Mouse (Mus musculus): ENCODE measurements around the gene Gm49353. TPM values are rescaled to one million over a fixed set of nuclear protein-coding genes. Genes with fewer than 3 reads are reported as not detected.

Gene Gm49353
- 0.34 and 0.51 TPM in 2 replicates for polyA plus RNA-seq (2015; fragmentation: Nextera tagmentation; extraction: Ambion mirVana)

DNA sequence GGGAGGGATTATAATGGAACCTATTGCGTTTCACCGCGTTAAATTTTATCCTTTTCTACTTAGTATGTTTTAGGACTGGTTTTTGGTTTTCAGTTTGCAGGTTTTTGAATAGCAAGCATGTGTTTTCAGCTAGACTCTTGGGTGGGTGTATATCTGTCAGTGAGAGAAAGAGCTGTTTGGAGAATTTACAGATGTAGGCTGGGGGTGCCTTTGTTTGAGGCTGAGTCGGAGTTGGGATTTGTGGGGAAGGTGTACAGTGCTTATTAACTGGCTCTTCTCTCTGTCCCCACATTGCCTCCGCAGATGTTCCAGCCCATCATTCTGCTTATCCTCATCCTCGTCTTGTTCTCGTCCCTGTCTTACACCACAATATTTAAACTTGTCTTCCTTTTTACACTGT lies at the start of gene Gm49353:
Gm49353 (plus strand) TSS at position 313 of the 400 bp plus-strand sequence.
- Histone ChIP-seq H3K4me3 (no peak within 1 kb of the TSS), H3K4me2 (no peak within 1 kb of the TSS), H3K9ac (no peak within 1 kb of the TSS), H3K4me1 (no peaks in the 10 kb centered on the region), H3K9me3 (no peaks in the 10 kb centered on the region; the same call in 1 of the 2 replicates), H3K27ac (no peak within 1 kb of the TSS), H3K36me3 (no peaks in the 10 kb centered on the region), H3K27me3 (no peaks in the 10 kb centered on the region)
- ATAC-seq (ENCODE audit: insufficient number of reproducible peaks, low FRiP score, low TSS enrichment, low read depth) = no peak
- WGBS = 82% methylated on average over 7 of the region's 7 CpGs

DNA sequence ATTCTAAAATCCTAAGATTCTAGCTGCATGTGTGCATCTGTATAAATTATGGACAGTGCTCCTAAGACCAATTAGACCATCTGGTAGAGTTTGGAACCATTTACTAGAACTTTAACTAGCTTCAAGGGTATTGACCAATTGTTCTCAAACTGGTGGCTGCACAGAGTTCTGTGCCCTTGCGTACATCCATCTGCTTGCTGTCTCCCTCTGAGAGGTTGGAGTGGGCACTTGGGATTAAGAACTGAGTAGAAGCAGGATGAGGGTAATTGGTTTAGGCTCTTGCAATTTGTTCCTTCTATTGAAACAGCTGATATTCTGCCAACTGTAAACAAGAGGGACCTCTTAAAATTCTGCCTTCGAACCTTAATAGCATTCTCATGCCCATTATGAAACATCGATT lies 43.5 kb upstream of the Gm49353 start:
- no peaks in the 10 kb centered on the region for H3K36me3 ChIP-seq
- no peak overlapping the region for H3K4me2 ChIP-seq
- H3K9me3 ChIP-seq = no peaks in the 10 kb centered on the region
- WGBS = 77% methylated on average over 3 of the region's 3 CpGs
- no peak overlapping the region for H3K9ac ChIP-seq
- H3K4me1 ChIP-seq = no peaks in the 10 kb centered on the region
- ATAC-seq (ENCODE audit: insufficient number of reproducible peaks, low FRiP score, low TSS enrichment, low read depth) = no peak
- H3K27me3 ChIP-seq = no peaks in the 10 kb centered on the region
- H3K27ac ChIP-seq = no peak overlapping the region
- no peak overlapping the region for H3K4me3 ChIP-seq

DNA sequence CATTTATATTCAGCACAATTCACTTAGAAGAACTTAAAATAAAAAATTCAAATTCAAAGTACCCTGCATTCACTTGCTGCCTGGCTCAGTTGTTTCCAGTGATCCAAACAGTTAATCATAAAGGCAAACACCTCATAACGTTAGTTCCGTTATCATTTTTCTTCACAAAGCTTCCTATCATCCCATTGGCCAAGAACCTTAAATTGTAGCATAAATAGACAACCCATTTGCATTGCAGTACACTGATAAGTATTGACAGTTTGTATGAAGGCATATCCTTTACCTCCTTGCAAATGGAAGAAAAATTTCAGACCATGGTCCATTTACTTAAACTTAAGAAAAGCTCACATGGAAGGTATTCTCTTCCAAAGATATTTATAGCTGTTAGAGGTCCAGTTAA lies 37.1 kb upstream of the Gm49353 start:
- Histone ChIP-seq H3K27me3 (no peaks in the 10 kb centered on the region), H3K36me3 (no peaks in the 10 kb centered on the region), H3K4me2 (no peak overlapping the region), H3K4me3 (no peak overlapping the region), H3K9me3 (no peaks in the 10 kb centered on the region), H3K9ac (no peak overlapping the region), H3K4me1 (no peaks in the 10 kb centered on the region), H3K27ac (no peak overlapping the region)
- 89% methylated on average over 2 of the region's 2 CpGs for WGBS
- ATAC-seq (ENCODE audit: insufficient number of reproducible peaks, low FRiP score, low TSS enrichment, low read depth) = no peak

DNA sequence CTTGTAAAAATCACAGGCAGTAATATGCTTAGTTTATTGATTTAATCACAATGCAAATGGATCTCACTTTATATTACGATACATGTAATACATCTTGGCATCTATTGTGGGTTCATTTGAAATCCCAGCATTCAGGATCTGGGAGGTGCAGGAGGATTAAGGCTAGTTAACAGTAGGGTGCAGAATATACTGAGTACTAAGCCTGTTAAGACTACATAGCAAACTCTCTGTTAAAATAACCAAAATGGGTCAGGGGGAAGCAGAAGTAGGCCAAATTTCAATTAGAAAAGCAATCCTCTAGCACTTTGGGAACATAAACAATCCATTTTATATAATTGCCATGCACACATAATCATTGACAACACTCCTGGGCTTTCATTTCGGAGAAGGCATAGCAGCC lies 25.0 kb upstream of the Gm49353 start:
- 81% methylated on average over 2 of the region's 2 CpGs for WGBS
- Histone ChIP-seq H3K4me1 (no peaks in the 10 kb centered on the region), H3K9me3 (no peaks in the 10 kb centered on the region), H3K4me2 (no peak overlapping the region), H3K27me3 (no peaks in the 10 kb centered on the region), H3K27ac (no peak overlapping the region), H3K36me3 (no peaks in the 10 kb centered on the region), H3K4me3 (no peak overlapping the region), H3K9ac (no peak overlapping the region)
- ATAC-seq (ENCODE audit: insufficient number of reproducible peaks, low FRiP score, low TSS enrichment, low read depth) = no peak

DNA sequence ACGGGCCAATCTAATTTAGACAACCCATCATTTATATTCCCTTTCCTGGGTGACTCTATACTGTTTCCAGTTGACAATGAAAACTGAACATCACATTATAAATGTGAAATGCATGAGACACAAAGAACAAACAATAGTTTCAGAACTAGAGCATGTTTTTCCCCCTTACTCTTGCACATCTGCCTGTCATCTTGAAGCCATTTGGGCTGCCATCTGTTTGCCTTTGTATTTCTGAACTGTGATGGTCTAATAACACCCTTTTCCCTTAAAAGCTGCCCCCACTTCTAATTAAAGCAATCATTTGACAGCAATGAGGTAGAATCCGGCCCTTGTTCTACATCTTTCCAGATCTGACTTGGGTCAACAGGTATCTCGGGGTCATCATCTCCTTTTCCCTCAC lies 23.1 kb upstream of the Gm49353 start:
- no peaks in the 10 kb centered on the region for H3K4me1 ChIP-seq
- H3K27me3 ChIP-seq = no peaks in the 10 kb centered on the region
- H3K4me2 ChIP-seq = no peak overlapping the region
- no peak overlapping the region for H3K27ac ChIP-seq
- WGBS = 61% methylated on average over 3 of the region's 3 CpGs
- H3K4me3 ChIP-seq = no peak overlapping the region
- no peaks in the 10 kb centered on the region for H3K36me3 ChIP-seq
- ATAC-seq (ENCODE audit: insufficient number of reproducible peaks, low FRiP score, low TSS enrichment, low read depth) = no peak
- no peaks in the 10 kb centered on the region for H3K9me3 ChIP-seq
- H3K9ac ChIP-seq = no peak overlapping the region

DNA sequence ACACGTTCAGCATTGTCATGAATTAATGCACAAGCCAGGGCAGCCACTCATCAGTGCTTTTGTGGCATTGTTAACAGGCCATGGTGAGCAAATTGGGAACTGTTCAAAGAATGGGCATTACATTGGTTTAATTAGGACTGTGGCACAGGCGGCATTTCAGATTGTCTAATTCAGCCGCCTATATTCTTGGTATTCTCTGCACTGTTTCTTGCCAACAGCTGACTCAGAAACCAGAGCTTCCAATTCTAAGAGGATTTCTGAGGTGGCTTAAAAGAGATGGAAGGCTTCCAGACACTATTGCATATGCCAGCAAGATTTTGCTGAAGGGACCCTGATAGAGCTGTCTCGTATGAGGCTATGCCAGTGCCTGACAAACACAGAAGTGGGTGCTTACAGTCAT lies 21.9 kb upstream of the Gm49353 start:
- WGBS = 77% methylated on average over 4 of the region's 4 CpGs
- Histone ChIP-seq H3K4me2 (no peak overlapping the region), H3K9ac (no peak overlapping the region), H3K4me1 (no peaks in the 10 kb centered on the region), H3K27me3 (no peaks in the 10 kb centered on the region), H3K36me3 (no peaks in the 10 kb centered on the region), H3K9me3 (no peaks in the 10 kb centered on the region), H3K27ac (no peak overlapping the region), H3K4me3 (no peak overlapping the region)
- ATAC-seq (ENCODE audit: insufficient number of reproducible peaks, low FRiP score, low TSS enrichment, low read depth) = no peak

DNA sequence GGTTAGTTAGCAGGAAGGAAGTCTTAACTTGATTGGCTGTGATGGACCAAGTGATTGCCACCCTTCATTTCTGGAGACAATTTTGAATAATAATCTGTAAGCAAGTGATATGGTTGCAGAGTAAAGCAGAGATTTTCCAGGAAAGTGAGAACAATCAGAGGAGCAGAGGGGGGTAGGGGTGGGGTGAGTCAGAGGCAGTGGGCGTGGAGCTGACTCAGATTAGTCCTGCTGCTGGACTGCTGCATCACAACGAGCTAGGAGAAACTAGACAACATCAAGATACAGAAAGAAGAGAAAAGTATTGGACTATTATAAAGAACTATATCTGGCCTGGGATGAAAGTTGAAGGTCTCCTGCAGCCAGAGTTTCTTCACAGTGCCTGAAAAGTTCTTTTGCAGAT lies 20.8 kb upstream of the Gm49353 start:
- no peak overlapping the region for H3K9ac ChIP-seq

DNA sequence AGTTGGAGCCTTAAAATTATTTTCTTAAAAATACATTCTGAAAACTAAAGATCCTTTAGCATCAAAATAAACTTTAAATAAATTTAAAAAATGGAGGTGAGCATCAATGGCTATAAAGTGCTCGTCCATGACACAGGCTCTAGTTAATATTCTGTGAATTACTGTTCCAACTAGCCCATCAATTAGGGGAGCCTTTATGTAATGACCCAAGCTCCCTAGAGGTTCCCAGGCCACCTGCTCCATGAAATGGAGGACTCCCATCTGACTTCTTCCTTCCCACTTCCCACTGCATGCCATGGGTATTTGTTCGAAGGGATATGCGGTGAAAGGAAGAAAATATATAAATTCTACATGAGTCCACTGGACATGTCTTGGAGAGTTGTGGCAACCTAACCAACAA lies 18.5 kb upstream of the Gm49353 start:
- WGBS = 84% methylated on average over 3 of the region's 3 CpGs
- H3K9me3 ChIP-seq = no peaks in the 10 kb centered on the region

More for the DNA sequence above, 20.8 kb upstream of the Gm49353 start:
- 51% methylated on average over 2 of the region's 2 CpGs for WGBS
- Histone ChIP-seq H3K27me3 (no peaks in the 10 kb centered on the region), H3K4me2 (no peak overlapping the region), H3K4me3 (no peak overlapping the region), H3K9me3 (no peaks in the 10 kb centered on the region), H3K27ac (no peak overlapping the region), H3K4me1 (no peaks in the 10 kb centered on the region), H3K36me3 (no peaks in the 10 kb centered on the region)
- ATAC-seq (ENCODE audit: insufficient number of reproducible peaks, low FRiP score, low TSS enrichment, low read depth) = no peak

DNA sequence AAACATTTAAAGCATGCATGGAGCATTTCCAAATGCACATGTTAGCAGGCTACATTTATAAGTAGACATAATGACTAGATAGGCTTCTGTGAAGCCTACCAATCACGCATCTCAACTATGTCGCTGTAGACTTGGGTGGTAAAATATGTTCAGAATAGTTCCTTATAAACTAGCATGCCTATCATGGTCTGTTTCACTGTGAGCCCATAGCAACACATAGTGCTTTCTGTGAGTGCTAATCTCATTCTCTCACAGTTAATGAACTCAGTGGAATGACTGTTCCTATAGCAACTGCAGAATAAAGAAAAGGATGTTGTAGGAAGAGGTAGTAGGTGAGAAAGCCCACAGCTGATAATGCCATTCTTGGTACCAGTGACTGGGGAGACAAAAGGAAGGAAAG lies 17.7 kb upstream of the Gm49353 start:
- Histone ChIP-seq H3K9ac (no peak overlapping the region), H3K27me3 (no peaks in the 10 kb centered on the region), H3K4me2 (no peak overlapping the region), H3K36me3 (no peaks in the 10 kb centered on the region), H3K4me1 (no peaks in the 10 kb centered on the region), H3K27ac (no peak overlapping the region), H3K9me3 (no peaks in the 10 kb centered on the region), H3K4me3 (no peak overlapping the region)
- 90% methylated on average over 2 of the region's 2 CpGs for WGBS
- no peak for ATAC-seq (ENCODE audit: insufficient number of reproducible peaks, low FRiP score, low TSS enrichment, low read depth)

More for the DNA sequence above, 18.5 kb upstream of the Gm49353 start:
- ATAC-seq (ENCODE audit: insufficient number of reproducible peaks, low FRiP score, low TSS enrichment, low read depth) = no peak
- Histone ChIP-seq H3K4me3 (no peak overlapping the region), H3K9ac (no peak overlapping the region), H3K4me2 (no peak overlapping the region), H3K36me3 (no peaks in the 10 kb centered on the region), H3K27ac (no peak overlapping the region), H3K27me3 (no peaks in the 10 kb centered on the region), H3K4me1 (no peaks in the 10 kb centered on the region)

DNA sequence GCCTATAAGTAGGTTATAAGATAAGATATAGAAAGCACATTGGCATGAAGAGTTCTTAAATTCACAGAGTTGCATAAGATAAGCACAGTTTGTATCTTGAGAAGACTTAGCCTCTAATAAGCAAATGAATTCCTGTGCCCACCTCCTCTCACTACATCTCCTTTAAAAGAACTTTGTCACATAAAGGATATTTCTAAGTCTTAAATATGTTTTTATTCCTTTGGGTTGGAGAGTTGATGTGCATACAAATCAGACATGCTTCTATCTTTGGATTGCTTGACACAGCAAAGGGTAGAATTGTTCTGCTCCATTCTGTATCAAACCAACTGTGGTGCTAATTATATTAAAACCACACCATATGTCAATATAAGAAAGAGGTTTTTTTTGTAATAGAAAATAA lies 5.0 kb upstream of the Gm49353 start:
- Histone ChIP-seq H3K4me2 (no peak overlapping the region), H3K4me3 (no peak overlapping the region), H3K36me3 (no peaks in the 10 kb centered on the region), H3K4me1 (no peaks in the 10 kb centered on the region), H3K27ac (no peak overlapping the region), H3K9ac (no peak overlapping the region), H3K27me3 (no peaks in the 10 kb centered on the region), H3K9me3 (no peaks in the 10 kb centered on the region; the same call in 1 of the 2 replicates)
- no peak for ATAC-seq (ENCODE audit: insufficient number of reproducible peaks, low FRiP score, low TSS enrichment, low read depth)

DNA sequence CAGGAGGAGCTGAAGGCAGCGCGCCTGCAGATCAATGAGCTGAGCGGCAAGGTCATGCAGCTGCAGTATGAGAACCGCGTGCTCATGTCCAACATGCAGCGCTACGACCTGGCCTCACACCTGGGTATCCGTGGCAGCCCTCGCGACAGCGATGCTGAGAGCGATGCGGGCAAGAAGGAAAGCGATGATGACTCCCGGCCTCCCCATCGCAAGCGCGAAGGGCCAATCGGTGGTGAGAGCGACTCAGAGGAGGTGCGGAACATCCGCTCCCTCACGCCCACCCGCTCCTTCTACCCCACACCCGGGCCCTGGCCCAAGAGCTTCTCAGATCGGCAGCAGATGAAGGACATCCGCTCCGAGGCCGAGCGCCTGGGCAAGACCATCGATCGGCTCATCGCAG lies 1.9 kb upstream of the Gm49353 start:
- no peaks in the 10 kb centered on the region for H3K27me3 ChIP-seq
- H3K4me1 ChIP-seq = no peaks in the 10 kb centered on the region
- 96% methylated on average over 33 of the region's 33 CpGs for WGBS
- H3K36me3 ChIP-seq = no peaks in the 10 kb centered on the region
- no peak overlapping the region for H3K9ac ChIP-seq
- H3K4me2 ChIP-seq = no peak overlapping the region
- no peaks in the 10 kb centered on the region; the same call in 1 of the 2 replicates for H3K9me3 ChIP-seq
- no peak overlapping the region for H3K27ac ChIP-seq
- no peak overlapping the region for H3K4me3 ChIP-seq
- no peak for ATAC-seq (ENCODE audit: insufficient number of reproducible peaks, low FRiP score, low TSS enrichment, low read depth)

DNA sequence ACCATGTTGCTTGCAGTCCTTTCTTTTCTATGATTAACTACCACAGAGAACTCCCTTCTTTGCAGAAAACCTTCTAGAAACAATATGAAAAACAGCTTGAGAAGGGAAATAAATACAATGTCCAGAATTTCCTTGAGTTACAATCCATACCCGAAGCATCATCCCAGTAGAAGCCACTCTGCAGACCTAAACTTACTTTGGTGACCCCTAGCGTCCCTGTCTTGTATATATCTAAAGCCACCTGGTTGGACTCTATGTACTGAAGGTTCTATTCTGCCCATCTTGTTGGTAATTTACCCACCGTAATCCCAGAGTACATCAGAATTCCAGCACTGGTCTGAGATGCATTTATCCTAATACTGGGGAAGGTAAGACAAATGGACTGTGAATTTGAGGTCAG lies 1.1 kb downstream of the Gm49353 start:
- ATAC-seq (ENCODE audit: insufficient number of reproducible peaks, low FRiP score, low TSS enrichment, low read depth) = no peak
- no peaks in the 10 kb centered on the region for H3K27me3 ChIP-seq
- 73% methylated on average over 3 of the region's 3 CpGs for WGBS
- no peaks in the 10 kb centered on the region; the same call in 1 of the 2 replicates for H3K9me3 ChIP-seq
- H3K4me1 ChIP-seq = no peaks in the 10 kb centered on the region
- no peak overlapping the region for H3K9ac ChIP-seq
- no peaks in the 10 kb centered on the region for H3K36me3 ChIP-seq
- no peak overlapping the region for H3K4me3 ChIP-seq
- H3K4me2 ChIP-seq = no peak overlapping the region
- no peak overlapping the region for H3K27ac ChIP-seq

DNA sequence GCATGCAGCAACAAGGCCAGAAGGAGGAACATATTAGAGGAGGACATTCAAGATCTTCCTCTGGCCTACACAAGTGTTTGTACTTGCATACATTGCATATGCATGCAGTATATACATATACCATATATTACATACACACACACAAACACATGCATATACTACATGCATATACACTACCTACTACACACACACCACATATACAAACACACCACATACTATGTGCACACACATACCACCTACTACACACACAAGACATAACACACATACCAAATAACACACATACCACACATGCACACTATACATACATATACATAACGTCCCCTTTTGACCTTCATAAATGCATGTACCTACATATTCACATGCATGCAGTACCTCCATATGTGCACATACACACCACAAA lies 1.9 kb downstream of the Gm49353 start:
- no peak overlapping the region for H3K9ac ChIP-seq
- no peak for ATAC-seq (ENCODE audit: insufficient number of reproducible peaks, low FRiP score, low TSS enrichment, low read depth)
- H3K36me3 ChIP-seq = no peaks in the 10 kb centered on the region
- H3K9me3 ChIP-seq = no peaks in the 10 kb centered on the region; the same call in 1 of the 2 replicates
- no peak overlapping the region for H3K4me3 ChIP-seq
- no peak overlapping the region for H3K27ac ChIP-seq
- H3K27me3 ChIP-seq = no peaks in the 10 kb centered on the region
- no peaks in the 10 kb centered on the region for H3K4me1 ChIP-seq
- no peak overlapping the region for H3K4me2 ChIP-seq
- WGBS = 93% methylated on average over 1 of the region's 1 CpGs

Measured in limb, embryonic 15.5 days (tissue).